33 mouse cellular contexts compared by ENCODE assay signal in the genomic region with DNA sequence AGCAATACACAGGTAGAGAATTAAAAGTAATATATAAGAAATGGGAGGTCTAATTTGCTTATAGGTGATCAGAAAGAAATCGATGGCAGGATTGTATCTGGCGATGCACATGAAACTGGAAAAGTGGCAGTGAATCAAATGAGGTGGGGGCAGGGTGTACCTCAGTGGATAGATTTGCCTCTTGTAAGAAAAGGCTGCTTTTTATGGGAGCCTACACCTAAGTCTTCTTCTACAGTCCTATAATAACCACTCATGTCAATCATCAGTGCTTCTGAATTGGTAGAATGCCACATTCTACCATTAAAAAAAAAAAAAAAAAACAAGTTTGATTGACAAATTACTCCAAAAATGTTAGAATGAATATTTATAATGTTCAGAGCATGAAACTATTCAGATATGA.
"Had no signal": no experiment of that assay in that cellular context is flagged by ENCODE, and none has a peak within 500 bp of the region (broad histone marks: within the 10 kb centered on the region; RNA-seq: fewer than 3 reads in every experiment).

No protein-coding gene starts in this region.

- H3K4me1 ChIP-seq: heart, embryonic 15.5 days; hindbrain, embryonic 10.5 days; hindbrain, embryonic 12.5 days; intestine, embryonic 15.5 days; kidney, embryonic 15.5 days had no signal

- H3K27me3 ChIP-seq: heart, embryonic 13.5 days; heart, embryonic 15.5 days; hindbrain, embryonic 12.5 days; hindbrain, embryonic 13.5 days; hindbrain, embryonic 15.5 days; intestine, embryonic 15.5 days; kidney, embryonic 15.5 days had no signal

- H3K27ac ChIP-seq: heart, embryonic 13.5 days; heart, embryonic 15.5 days; hindbrain, embryonic 10.5 days; hindbrain, embryonic 12.5 days; hindbrain, embryonic 13.5 days; hindbrain, embryonic 14.5 days; hindbrain, embryonic 15.5 days; hindbrain, postnatal 0 days; intestine, embryonic 15.5 days; kidney, embryonic 15.5 days; kidney, postnatal 0 days; layer of hippocampus, adult 2 months; left cerebral cortex, adult 2 months had no signal

- H3K36me3 ChIP-seq: heart, embryonic 13.5 days; heart, embryonic 15.5 days; hindbrain, embryonic 10.5 days; hindbrain, embryonic 12.5 days; hindbrain, embryonic 13.5 days; hindbrain, embryonic 15.5 days; intestine, embryonic 15.5 days; kidney, embryonic 15.5 days had no signal

- H3K9me3 ChIP-seq: heart, embryonic 13.5 days; heart, embryonic 15.5 days; hindbrain, embryonic 10.5 days; hindbrain, embryonic 12.5 days; hindbrain, embryonic 13.5 days; hindbrain, embryonic 15.5 days; intestine, embryonic 15.5 days; kidney, embryonic 15.5 days had no signal

- ATAC-seq: hindbrain, embryonic 16.5 days; hindbrain, postnatal 0 days; inflammation-experienced regulatory T-cells, adult 6 months; intestine, embryonic 15.5 days; intestine, embryonic 16.5 days; intestine, postnatal 0 days had no signal

- H3K4me2 ChIP-seq: heart, embryonic 13.5 days; heart, embryonic 15.5 days; hindbrain, embryonic 12.5 days; hindbrain, embryonic 13.5 days; hindbrain, embryonic 14.5 days; hindbrain, embryonic 15.5 days; intestine, embryonic 15.5 days; kidney, embryonic 15.5 days had no signal

- H3K9ac ChIP-seq: heart, embryonic 13.5 days; heart, embryonic 15.5 days; hindbrain, embryonic 12.5 days; hindbrain, embryonic 13.5 days; hindbrain, embryonic 14.5 days; hindbrain, embryonic 15.5 days; intestine, embryonic 15.5 days; kidney, embryonic 15.5 days had no signal

- H3K4me3 ChIP-seq: heart, embryonic 13.5 days; heart, embryonic 15.5 days; hindbrain, embryonic 10.5 days; hindbrain, embryonic 12.5 days; hindbrain, embryonic 13.5 days; hindbrain, embryonic 15.5 days; intestine, embryonic 15.5 days; kidney, embryonic 15.5 days; layer of hippocampus, adult 2 months; left cerebral cortex, adult 2 months had no signal

- DNase-seq: heart, postnatal 10 days; heart, postnatal 14 days; heart, postnatal 36 days; heart, postnatal 4 days; kidney, adult 11 months; kidney, adult 18-20 months; kidney, adult 2 months; kidney, adult 8-10 months; kidney, adult 9 months; kidney, postnatal 10 days; kidney, postnatal 14 days; kidney, postnatal 25 days; kidney, postnatal 36 days; kidney, postnatal 4 days; layer of hippocampus, adult 9-11 months; layer of hippocampus, postnatal 36 days had no signal
